Mouse (Mus musculus) forebrain, postnatal 0 days (tissue): ENCODE measurements around the gene Uba6. TPM values are rescaled to one million over a fixed set of nuclear protein-coding genes. Genes with fewer than 3 reads are reported as not detected.

Source experiments
- ATAC-seq: fragments of 200-750 bp; cut with Nextera tagmentation; 2 replicates; pipeline ENCODE4 v1.8.0; 2017; ENCODE audit warnings: mild to moderate bottlenecking, moderate library complexity
- DNase-seq: peaks from one replicate; pipeline ENCODE4 v3.0.0-alpha.2; 2015
- H3K27ac ChIP-seq: fragments of 300-500 bp; sonication (generic); 2 replicates; pipeline ENCODE4 v1.5.1; 2014; ENCODE audit warnings: low read depth, mild to moderate bottlenecking, antibody characterized with exemption, low read length, moderate library complexity, mixed read lengths
- H3K27me3 ChIP-seq: fragments of 300-500 bp; sonication (generic); 2 replicates; pipeline ENCODE4 v1.6.1; 2014; ENCODE audit warnings: mild to moderate bottlenecking, low read length, mixed read lengths; ENCODE audit not compliant: insufficient read depth
- H3K36me3 ChIP-seq: fragments of 300-500 bp; sonication (generic); 2 replicates; pipeline ENCODE4 v1.6.1; 2014; ENCODE audit warnings: mild to moderate bottlenecking, moderate library complexity; ENCODE audit not compliant: insufficient read depth
- H3K4me1 ChIP-seq: fragments of 300-500 bp; sonication (generic); 2 replicates; pipeline ENCODE4 v1.6.1; 2014; ENCODE audit warnings: antibody characterized with exemption; ENCODE audit not compliant: insufficient read depth
- H3K4me2 ChIP-seq: fragments of 300-500 bp; sonication (generic); 2 replicates; pipeline ENCODE4 v1.6.1; 2014; ENCODE audit warnings: low read depth, mild to moderate bottlenecking, moderate library complexity
- H3K4me3 ChIP-seq: fragments of 300-500 bp; sonication (generic); 2 replicates; pipeline ENCODE4 v1.5.1; 2014; ENCODE audit warnings: low read depth, low read length, mixed read lengths
- H3K9ac ChIP-seq: fragments of 300-500 bp; sonication (generic); 2 replicates; pipeline ENCODE4 v1.6.1; 2014; ENCODE audit warnings: mild to moderate bottlenecking
- H3K9me3 ChIP-seq: fragments of 300-500 bp; sonication (generic); 2 replicates; pipeline ENCODE4 v1.6.1; 2016; ENCODE audit warnings: low read length
- CTCF ChIP-seq: sonication (generic); IDR thresholded peaks from 2 replicates; pipeline ENCODE4 v1.5.1; 2016; ENCODE audit warnings: antibody characterized with exemption, control low read depth, low read depth
- WGBS: fragments of 180-500 bp; shearing (Covaris S2); extraction: QIAGEN DNeasy Blood & Tissue Kit; methylation state at CpG from one replicate; pipeline ENCODE4 v1.1.7; 2014; 5-methylcytosine and 5-hydroxymethylcytosine counted together
- polyA plus RNA-seq: library from polyadenylated mRNA; unstranded; fragments of >200 nt; fragmentation: Nextera tagmentation; extraction: Ambion mirVana; gene quantifications from 2 replicates; pipeline ENCODE4 v1.2.1, GENCODE M21; 2015
- total RNA-seq: library from RNA; depleted of rRNA; stranded (reverse); fragments of >200 nt; gene quantifications from 2 replicates; pipeline ENCODE4 v1.2.3, GENCODE M21; 2014; rRNA removed

The Uba6 gene
- total RNA-seq: 16.5 and 18.7 TPM in 2 replicates
- polyA plus RNA-seq: 5.1 and 6.7 TPM in 2 replicates

GRCm38 (mm10) chr5:86172449-86173161, at the start of gene Uba6:
Gene Uba6, minus strand, starts transcription at chr5:86172803.
- H3K4me2 ChIP-seq: peak within 1 kb of the TSS; percentile 67
- peak within 1 kb of the TSS; percentile 96 for H3K27ac ChIP-seq
- H3K36me3 ChIP-seq: 0 out of 2 replicates have a peak, but pooled peaks cover 3% of the 10 kb centered on the region
- H3K27me3 ChIP-seq: no peaks in the 10 kb centered on the region; the same call in 1 of the 2 replicates
- H3K9me3 ChIP-seq: no peaks in the 10 kb centered on the region
- ATAC-seq (peak; percentile 99), DNase-seq (peak; percentile 99)
- H3K4me1 ChIP-seq: peaks cover 4% of the 10 kb centered on the region; the same call in 1 of the 2 replicates
- H3K9ac ChIP-seq: peak within 1 kb of the TSS; percentile 88
- peak within 1 kb of the TSS; percentile 85 for H3K4me3 ChIP-seq
- no peak for TF ChIP-seq CTCF
- 1% methylated on average over 66 of the region's 67 CpGs for WGBS

GRCm38 (mm10) chr5:86197801-86198200, 25.2 kb upstream of the Uba6 start, which contains the start of gene Gnrhr:
Gene Gnrhr, minus strand, starts transcription at chr5:86197901.
- Histone ChIP-seq H3K4me3 (no peak within 1 kb of the TSS), H3K9ac (no peak within 1 kb of the TSS), H3K27ac (no peak within 1 kb of the TSS), H3K4me2 (no peak within 1 kb of the TSS), H3K9me3 (no peaks in the 10 kb centered on the region), H3K27me3 (no peaks in the 10 kb centered on the region), H3K36me3 (no peaks in the 10 kb centered on the region), H3K4me1 (no peaks in the 10 kb centered on the region)
- DNase-seq: no peak
- 89% methylated on average over 10 of the region's 10 CpGs for whole genome bisulfite sequencing
- ATAC-seq: no peak
- no peak for TF ChIP-seq CTCF

- Histone ChIP-seq H3K27ac (no peak overlapping the region), H3K4me3 (no peak overlapping the region), H3K36me3 (no peaks in the 10 kb centered on the region), H3K9me3 (no peaks in the 10 kb centered on the region), H3K4me2 (no peak overlapping the region), H3K4me1 (no peaks in the 10 kb centered on the region), H3K9ac (no peak overlapping the region), H3K27me3 (no peaks in the 10 kb centered on the region)
- WGBS: 15% methylated on average over 4 of the region's 4 CpGs
- DNase-seq: peak; percentile 74
- peak; percentile 79 for TF ChIP-seq CTCF
- ATAC-seq: peak; percentile 72; the same call in 1 of the 2 replicates
Observed at GRCm38 (mm10) chr5:86191356-86191755, 18.8 kb upstream of the Uba6 start.

GRCm38 (mm10) chr5:86190770-86191169, 18.2 kb upstream of the Uba6 start:
- Histone ChIP-seq H3K36me3 (no peaks in the 10 kb centered on the region), H3K9me3 (no peaks in the 10 kb centered on the region), H3K27ac (no peak overlapping the region), H3K27me3 (no peaks in the 10 kb centered on the region), H3K4me1 (no peaks in the 10 kb centered on the region), H3K9ac (no peak overlapping the region), H3K4me3 (no peak overlapping the region), H3K4me2 (no peak overlapping the region)
- DNase-seq (peak; percentile 45), ATAC-seq (no peak)
- 24% methylated on average over 5 of the region's 5 CpGs for WGBS
- TF ChIP-seq CTCF: peak; percentile 53

- H3K4me3 ChIP-seq: no peak overlapping the region
- no peak for TF ChIP-seq CTCF
Observed at GRCm38 (mm10) chr5:86190290-86190689, 17.7 kb upstream of the Uba6 start.

GRCm38 (mm10) chr5:86187441-86187840, 14.8 kb upstream of the Uba6 start:
- H3K36me3 ChIP-seq: no peaks in the 10 kb centered on the region
- ATAC-seq: no peak
- 79% methylated on average over 6 of the region's 6 CpGs for WGBS

More at GRCm38 (mm10) chr5:86190290-86190689, 17.7 kb upstream of the Uba6 start:
- WGBS: 39% methylated on average over 15 of the region's 15 CpGs
- H3K4me2 ChIP-seq: no peak overlapping the region
- H3K36me3 ChIP-seq: no peaks in the 10 kb centered on the region
- no peak overlapping the region for H3K9ac ChIP-seq
- ATAC-seq (no peak), DNase-seq (no peak)
- no peaks in the 10 kb centered on the region for H3K9me3 ChIP-seq
- H3K27me3 ChIP-seq: no peaks in the 10 kb centered on the region
- no peaks in the 10 kb centered on the region for H3K4me1 ChIP-seq
- no peak overlapping the region for H3K27ac ChIP-seq

GRCm38 (mm10) chr5:86173778-86174177, 1.2 kb upstream of the Uba6 start:
- Histone ChIP-seq H3K4me2 (no peak overlapping the region), H3K27ac (no peak overlapping the region), H3K4me1 (peaks cover 4% of the 10 kb centered on the region; the same call in 1 of the 2 replicates), H3K36me3 (no peaks in the 10 kb centered on the region), H3K9me3 (no peaks in the 10 kb centered on the region), H3K9ac (no peak overlapping the region), H3K4me3 (no peak overlapping the region), H3K27me3 (no peaks in the 10 kb centered on the region; the same call in 1 of the 2 replicates)
- WGBS: 49% methylated on average over 2 of the region's 2 CpGs
- DNase-seq (no peak), ATAC-seq (no peak)
- TF ChIP-seq CTCF: no peak

More at GRCm38 (mm10) chr5:86187441-86187840, 14.8 kb upstream of the Uba6 start:
- DNase-seq: no peak
- Histone ChIP-seq H3K4me2 (no peak overlapping the region), H3K27me3 (no peaks in the 10 kb centered on the region), H3K9me3 (no peaks in the 10 kb centered on the region), H3K4me3 (no peak overlapping the region), H3K27ac (no peak overlapping the region), H3K9ac (no peak overlapping the region), H3K4me1 (no peaks in the 10 kb centered on the region)
- TF ChIP-seq CTCF: no peak
